Mouse (Mus musculus) hindbrain, embryonic 12.5 days (tissue): ENCODE data around the gene Gm8237. TPM values are rescaled to one million over a fixed set of nuclear protein-coding genes. Genes with fewer than 3 reads are reported as not detected.
"Not testable (repeated sequence)": the region's sequence is repeated elsewhere in the genome, so short reads cannot be mapped to it uniquely, and the experiment has no call there.

ENCODE experiments used
- ATAC-seq: fragments of 200-750 bp; cut with Nextera tagmentation; 2 replicates; pipeline ENCODE4 v1.8.0; 2017; ENCODE audit warnings: moderate TSS enrichment; ENCODE audit not compliant: low FRiP score
- H3K27ac ChIP-seq: fragments of 300-500 bp; sonication (generic); 2 replicates; pipeline ENCODE4 v1.5.1; 2016; ENCODE audit warnings: mild to moderate bottlenecking
- H3K27me3 ChIP-seq: fragments of 300-500 bp; sonication (generic); 2 replicates; pipeline ENCODE4 v1.6.1; 2016; ENCODE audit warnings: mild to moderate bottlenecking
- H3K36me3 ChIP-seq: fragments of 300-500 bp; sonication (generic); 2 replicates; pipeline ENCODE4 v1.6.1; 2016; ENCODE audit warnings: mild to moderate bottlenecking
- H3K4me1 ChIP-seq: fragments of 300-500 bp; sonication (generic); 2 replicates; pipeline ENCODE4 v1.6.1; 2016
- H3K4me2 ChIP-seq: fragments of 300-500 bp; sonication (generic); replicated peaks from 2 replicates; pipeline ENCODE4 v1.6.1; 2016; ENCODE audit warnings: mild to moderate bottlenecking
- H3K4me3 ChIP-seq: fragments of 300-500 bp; sonication (generic); 2 replicates; pipeline ENCODE4 v1.5.1; 2016; ENCODE audit warnings: mild to moderate bottlenecking
- H3K9ac ChIP-seq: fragments of 300-500 bp; sonication (generic); 2 replicates; pipeline ENCODE4 v1.6.1; 2016; ENCODE audit warnings: mild to moderate bottlenecking, moderate library complexity
- H3K9me3 ChIP-seq: fragments of 300-500 bp; sonication (generic); replicated peaks from 2 replicates; pipeline ENCODE4 v1.6.1; 2016; ENCODE audit warnings: mild to moderate bottlenecking
- WGBS: fragments of 180-500 bp; shearing (Covaris S2); methylation state at CpG from one replicate; pipeline ENCODE4 v1.1.7; 2016; 5-methylcytosine and 5-hydroxymethylcytosine counted together
- polyA plus RNA-seq: library from polyadenylated mRNA; unstranded; fragments of >200 nt; fragmentation: Nextera tagmentation; extraction: Ambion mirVana; gene quantifications from 2 replicates; pipeline ENCODE4 v1.2.1, GENCODE M21; 2016

The Gm8237 gene
- polyA plus RNA-seq: 0.37 and 0.42 TPM in 2 replicates

DNA sequence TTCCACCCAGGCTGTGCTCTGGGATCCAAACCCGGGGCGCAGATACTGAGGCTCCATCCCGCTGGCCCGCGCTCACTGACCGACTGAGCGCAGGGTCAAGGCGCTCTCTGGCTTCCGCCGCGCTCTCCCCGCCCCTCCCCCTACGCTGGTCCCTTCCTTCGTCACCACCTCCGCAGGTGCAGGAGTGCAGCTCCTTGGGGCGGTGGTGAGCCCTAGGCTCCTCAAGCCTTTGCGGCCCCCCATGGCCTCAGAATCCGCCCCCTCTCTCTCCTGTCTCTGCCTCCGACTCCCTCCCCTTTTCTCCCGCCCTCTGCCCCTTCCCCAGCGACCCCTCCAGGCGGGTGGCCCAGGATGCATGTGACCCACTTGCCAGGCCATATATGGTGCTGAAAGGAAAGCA, at the start of gene Gm8237:
Gm8237 (minus strand) TSS at position 142 of the 400 bp plus-strand sequence.
- H3K27me3 ChIP-seq, H3K9me3 ChIP-seq, H3K27ac ChIP-seq, H3K36me3 ChIP-seq, H3K4me1 ChIP-seq, ATAC-seq: not testable (repeated sequence)
- WGBS: 3% methylated on average over 10 of the region's 22 CpGs
- peak within 1 kb of the TSS; percentile 79 for H3K4me2 ChIP-seq
- peak within 1 kb of the TSS; percentile 44 for H3K4me3 ChIP-seq
- H3K9ac ChIP-seq: peak within 1 kb of the TSS; percentile 50

GRCm38 (mm10) chr14:5923276-5923675, 43.1 kb upstream of the Gm8237 start:
- WGBS: 86% methylated on average over 7 of the region's 7 CpGs
- not testable (repeated sequence) for H3K9ac ChIP-seq, H3K4me3 ChIP-seq, H3K27ac ChIP-seq, H3K4me1 ChIP-seq, ATAC-seq, H3K27me3 ChIP-seq, H3K4me2 ChIP-seq, H3K36me3 ChIP-seq, H3K9me3 ChIP-seq

DNA sequence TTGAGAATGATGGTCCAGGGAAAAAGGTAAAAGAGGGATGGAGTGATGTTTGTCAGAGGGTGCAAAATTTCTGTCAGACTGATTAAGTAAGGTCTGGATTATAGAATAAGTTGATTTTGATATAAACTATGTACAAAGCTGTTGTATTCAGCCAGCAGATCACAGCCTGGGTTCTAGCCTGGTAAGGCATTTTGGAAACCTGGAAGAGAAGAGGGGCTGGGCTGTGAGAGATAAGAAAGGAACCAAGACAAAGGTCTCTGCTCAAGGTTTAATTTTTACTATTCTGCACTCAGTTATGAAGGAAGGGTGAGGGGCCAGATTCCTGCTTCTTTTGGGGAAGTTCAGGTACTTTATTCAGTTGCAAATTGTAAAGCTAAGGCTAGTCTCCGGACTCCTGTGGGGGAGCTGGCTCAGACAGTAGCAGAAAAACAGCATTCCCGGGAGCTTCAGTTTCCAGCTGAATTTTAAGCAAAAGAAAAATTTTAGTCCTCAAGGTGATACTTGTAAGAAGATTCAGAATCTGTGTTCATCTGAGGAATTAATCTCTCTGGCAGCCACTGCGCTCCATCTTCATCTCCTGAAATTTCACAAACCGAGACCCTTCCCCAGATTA, 38.3 kb upstream of the Gm8237 start:
- H3K4me1 ChIP-seq, H3K4me2 ChIP-seq, H3K36me3 ChIP-seq, H3K27ac ChIP-seq, ATAC-seq, H3K4me3 ChIP-seq, H3K9me3 ChIP-seq, H3K9ac ChIP-seq, H3K27me3 ChIP-seq: not testable (repeated sequence)
- WGBS: 79% methylated on average over 4 of the region's 4 CpGs

GRCm38 (mm10) chr14:5913701-5914100, 33.5 kb upstream of the Gm8237 start:
- not testable (repeated sequence) for H3K9me3 ChIP-seq, H3K27ac ChIP-seq, H3K4me1 ChIP-seq, H3K36me3 ChIP-seq, H3K27me3 ChIP-seq, H3K4me2 ChIP-seq, ATAC-seq, H3K9ac ChIP-seq, H3K4me3 ChIP-seq
- WGBS: 90% methylated on average over 2 of the region's 2 CpGs

DNA sequence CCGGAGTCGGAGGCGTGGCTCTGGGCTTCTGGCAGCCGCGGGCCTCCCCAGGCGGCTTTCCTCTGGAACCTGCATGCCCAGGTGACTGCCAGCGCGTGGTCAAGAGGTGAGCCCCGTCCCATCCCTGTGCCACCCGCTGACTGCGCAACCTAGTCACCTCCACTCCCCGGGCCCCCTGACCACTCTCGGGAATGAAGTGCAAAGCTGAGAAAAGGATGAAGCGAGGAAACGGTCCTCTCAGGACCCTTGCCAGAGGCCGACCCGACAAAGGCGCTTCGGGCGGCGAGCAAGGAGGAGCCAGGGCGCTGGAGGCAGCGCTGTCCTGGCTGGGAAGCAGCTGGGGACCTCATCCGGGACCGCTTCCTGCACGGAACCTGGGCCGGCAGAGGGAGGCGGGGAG, 391 bp downstream of the Gm8237 start:
- H3K27me3 ChIP-seq, H3K9me3 ChIP-seq, H3K4me1 ChIP-seq, H3K36me3 ChIP-seq, H3K27ac ChIP-seq, ATAC-seq: not testable (repeated sequence)
- Histone ChIP-seq H3K4me3 (peak overlapping the region; percentile 44), H3K4me2 (peak overlapping the region; percentile 79), H3K9ac (peak overlapping the region; percentile 50; the same call in 1 of the 2 replicates)
- WGBS: 4% methylated on average over 19 of the region's 28 CpGs

DNA sequence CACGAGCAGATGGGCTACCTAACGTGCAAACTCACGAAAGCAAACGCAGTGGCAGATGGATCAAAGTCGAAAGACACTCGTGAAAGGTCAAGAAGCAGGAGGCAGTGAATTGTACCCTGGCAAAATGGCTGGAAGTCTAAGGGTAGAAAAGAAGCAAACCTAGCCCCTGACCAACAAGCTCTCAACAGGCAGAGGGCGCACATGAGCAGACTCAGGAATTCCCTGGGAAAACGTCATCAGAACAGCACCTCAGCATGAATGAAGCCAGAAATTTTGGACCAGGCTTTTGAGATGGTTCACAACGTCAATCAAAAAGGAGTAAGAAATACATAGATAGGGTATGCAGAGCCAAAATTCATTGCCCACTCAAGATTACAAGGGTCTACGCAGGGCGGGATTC, 1.0 kb downstream of the Gm8237 start:
- 9% methylated on average over 6 of the region's 11 CpGs for WGBS
- not testable (repeated sequence) for H3K4me3 ChIP-seq, H3K9ac ChIP-seq, H3K27me3 ChIP-seq, H3K36me3 ChIP-seq, H3K27ac ChIP-seq, H3K9me3 ChIP-seq, H3K4me1 ChIP-seq, ATAC-seq
- H3K4me2 ChIP-seq: peak overlapping the region; percentile 24; the same call in 1 of the 2 replicates

- 81% methylated on average over 3 of the region's 3 CpGs for WGBS
- H3K4me2 ChIP-seq, H3K9ac ChIP-seq, ATAC-seq, H3K27ac ChIP-seq, H3K27me3 ChIP-seq, H3K9me3 ChIP-seq, H3K36me3 ChIP-seq, H3K4me3 ChIP-seq, H3K4me1 ChIP-seq: not testable (repeated sequence)
These were observed 24.3 kb downstream of the Gm8237 start for GRCm38 (mm10) chr14:5855911-5856310.

- H3K4me1 ChIP-seq, H3K4me2 ChIP-seq, ATAC-seq, H3K27me3 ChIP-seq, H3K27ac ChIP-seq, H3K9ac ChIP-seq, H3K9me3 ChIP-seq, H3K4me3 ChIP-seq, H3K36me3 ChIP-seq: not testable (repeated sequence)
- no CpG with 5 or more reads among the region's 3 CpGs for WGBS
These were observed 50.0 kb downstream of the Gm8237 start, which contains the start of gene Gm3424 for GRCm38 (mm10) chr14:5830229-5830628. Gm3424 (minus strand) TSS chr14:5830329.

DNA sequence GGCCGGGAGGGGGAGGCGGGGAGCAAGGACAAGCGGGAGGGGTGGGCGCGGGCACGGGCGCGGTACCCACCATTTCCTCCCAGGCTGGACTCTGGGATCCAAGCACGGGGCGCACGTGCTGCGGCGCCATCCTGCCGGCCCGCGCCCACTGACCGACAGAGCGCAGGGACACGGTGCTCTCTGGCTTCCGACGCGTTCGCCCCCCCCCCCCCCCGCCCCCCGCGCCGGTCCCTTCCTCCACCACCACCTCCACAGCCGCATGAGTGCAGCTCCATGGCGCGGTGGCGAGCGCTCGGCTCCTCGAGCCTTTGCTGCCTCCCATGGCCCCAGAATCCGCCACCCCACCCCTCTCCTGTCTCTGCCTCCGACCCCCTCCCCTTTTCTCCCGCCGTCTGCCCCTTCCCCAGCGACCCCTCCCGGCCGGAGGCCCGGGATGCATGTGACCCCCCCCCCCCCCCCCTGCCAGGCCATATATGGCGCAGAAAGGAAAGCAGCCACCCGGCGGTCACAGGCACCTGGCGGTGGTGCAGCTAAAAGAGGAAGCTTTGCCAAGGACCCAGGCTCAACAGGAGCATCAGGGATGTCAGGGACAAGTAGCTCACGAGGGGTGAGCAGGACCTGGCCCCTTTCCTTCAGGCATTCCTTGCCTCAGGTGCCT, 67.4 kb downstream of the Gm8237 start:
- H3K27ac ChIP-seq, H3K4me2 ChIP-seq, H3K4me1 ChIP-seq, H3K9ac ChIP-seq, H3K9me3 ChIP-seq, H3K36me3 ChIP-seq, H3K4me3 ChIP-seq, H3K27me3 ChIP-seq: not testable (repeated sequence)
- no CpG with 5 or more reads among the region's 47 CpGs for WGBS
- ATAC-seq: peak; percentile 77; the same call in 1 of the 2 replicates

Other genes with a start within 250 kb of the Gm8237 start
- not detected in 2 replicates for gene Gm8265, start 247.4 kb downstream of the Gm8237 start, polyA plus RNA-seq
- gene Gm9603, start 192.9 kb downstream of the Gm8237 start, polyA plus RNA-seq: not detected in 2 replicates
- gene Gm3373, start 138.8 kb downstream of the Gm8237 start, polyA plus RNA-seq: 0.17 and 0.75 TPM in 2 replicates
- gene Gm3383, start 72.4 kb downstream of the Gm8237 start, polyA plus RNA-seq: 2.0 and 2.1 TPM in 2 replicates
- gene Gm3424, start 50.1 kb downstream of the Gm8237 start, polyA plus RNA-seq: not detected in 2 replicates
- 1.5 and 1.7 TPM in 2 replicates for gene Gm3248, start 81.4 kb upstream of the Gm8237 start, polyA plus RNA-seq
- gene Gm3453, start 98.8 kb upstream of the Gm8237 start, polyA plus RNA-seq: not detected in 2 replicates
- gene Gm6337, start 177.9 kb upstream of the Gm8237 start, polyA plus RNA-seq: not detected in 2 replicates
- gene Gm8206, start 213.6 kb upstream of the Gm8237 start, polyA plus RNA-seq: 0.80 and 0.96 TPM in 2 replicates
- gene Gm3468, start 228.3 kb upstream of the Gm8237 start, polyA plus RNA-seq: 2.9 and 3.0 TPM in 2 replicates
- not detected in 2 replicates for gene Gm3476, start 245.4 kb upstream of the Gm8237 start, polyA plus RNA-seq